Mouse (Mus musculus) lung, adult 2 months (tissue): Measurements from ENCODE around the gene Cox8a.

Source experiments
- CTCF ChIP-seq: fragments of 200-500 bp; IDR thresholded peaks from 2 replicates; pipeline ENCODE4 v1.5.1; 2011; ENCODE audit warnings: mild to moderate bottlenecking, low read length, control low read depth; ENCODE audit not compliant: insufficient read depth
- POLR2A ChIP-seq: fragments of 200-500 bp; IDR thresholded peaks from 2 replicates; pipeline ENCODE4 v1.6.1; 2011; ENCODE audit warnings: low read depth, mild to moderate bottlenecking, control low read depth, low read length, borderline replicate concordance; ENCODE audit errors: extremely low read depth

- TF ChIP-seq CTCF (no peak), POLR2A (no peak)
Measured at GRCm38 (mm10) chr19:7235461-7235860, 18.0 kb upstream of the Cox8a start.
